15 mouse cellular contexts compared by ENCODE assay signal in the genomic region with DNA sequence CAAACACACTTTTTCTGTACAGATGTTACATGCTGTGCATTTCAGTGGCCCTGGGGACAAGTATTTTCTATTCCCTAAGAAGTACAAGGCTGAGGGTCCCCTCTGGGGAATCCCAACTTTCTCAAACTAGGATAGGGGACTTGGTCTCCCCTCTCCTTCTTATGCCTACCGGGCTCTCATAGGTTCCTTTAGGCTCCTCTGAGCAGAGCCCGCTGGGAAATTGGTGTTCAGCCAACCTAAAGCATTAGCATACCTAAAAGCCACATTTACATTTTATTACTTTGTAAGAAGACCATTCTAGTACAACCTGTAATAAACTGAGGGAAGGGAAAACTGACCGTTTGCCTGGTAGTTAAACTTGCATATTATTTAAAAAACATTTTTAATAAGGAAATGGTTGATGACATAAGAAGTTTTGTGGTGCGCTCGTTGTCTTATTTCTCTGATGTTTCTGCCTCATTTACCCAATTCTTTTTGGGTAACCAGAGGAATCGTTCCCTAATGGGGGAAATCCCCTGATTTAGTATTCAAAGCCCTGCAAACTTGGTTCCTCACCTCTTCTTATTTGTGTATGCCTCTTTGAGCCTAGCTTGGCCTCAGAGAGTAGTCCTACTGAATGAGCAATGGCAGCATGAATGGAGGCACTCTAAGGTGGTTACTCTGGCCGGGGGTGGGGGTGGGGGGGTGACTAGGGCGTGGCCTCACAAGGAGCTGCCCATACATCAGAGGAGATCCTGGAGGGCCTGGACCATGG. TPM values are rescaled to one million over a fixed set of nuclear protein-coding genes. Genes with fewer than 3 reads are reported as not detected.
DNase-seq lines count a peak whose midpoint lies in the region; ATAC-seq and TF ChIP-seq lines count a peak whose summit lies in the region.
"Had no signal": no experiment of that assay in that cellular context is flagged by ENCODE, and none has a peak within 500 bp of the region (broad histone marks: within the 10 kb centered on the region; RNA-seq: fewer than 3 reads in every experiment).

No protein-coding gene starts in this region.

- H3K36me3 ChIP-seq in neural tube, embryonic 11.5 days (ENCODE audit: control insufficient read depth, insufficient read depth, low read length): no peaks in the 10 kb centered on the region
- H3K36me3 ChIP-seq in hindbrain, embryonic 13.5 days: no peaks in the 10 kb centered on the region
- H3K36me3 ChIP-seq in neural tube, embryonic 15.5 days: no peaks in the 10 kb centered on the region
- no peaks in the 10 kb centered on the region for H3K36me3 ChIP-seq in thymus, adult 2 months (ENCODE audit: control insufficient read depth, insufficient read depth, low read length)
- H3K36me3 ChIP-seq: embryonic facial prominence, embryonic 13.5 days had no signal

- H3K9ac ChIP-seq in neural tube, embryonic 11.5 days (ENCODE audit: low read length): no peak overlapping the region
- H3K9ac ChIP-seq in hindbrain, embryonic 13.5 days: no peak overlapping the region
- no peak overlapping the region for H3K9ac ChIP-seq in neural tube, embryonic 15.5 days (replicated peaks)
- H3K9ac ChIP-seq: embryonic facial prominence, embryonic 13.5 days had no signal

- H3K9me3 ChIP-seq in neural tube, embryonic 11.5 days (ENCODE audit: control insufficient read depth, low read length): no peaks in the 10 kb centered on the region
- H3K9me3 ChIP-seq in hindbrain, embryonic 13.5 days: no peaks in the 10 kb centered on the region
- no peaks in the 10 kb centered on the region for H3K9me3 ChIP-seq in neural tube, embryonic 15.5 days (replicated peaks)
- H3K9me3 ChIP-seq: embryonic facial prominence, embryonic 13.5 days had no signal

- no peaks in the 10 kb centered on the region for H3K27me3 ChIP-seq in neural tube, embryonic 11.5 days (ENCODE audit: control insufficient read depth, insufficient read depth, low read length)
- no peaks in the 10 kb centered on the region for H3K27me3 ChIP-seq in hindbrain, embryonic 13.5 days
- no peaks in the 10 kb centered on the region for H3K27me3 ChIP-seq in neural tube, embryonic 15.5 days (replicated peaks)
- no peaks in the 10 kb centered on the region for H3K27me3 ChIP-seq in thymus, adult 2 months (ENCODE audit: control insufficient read depth, insufficient read depth, low read length)
- H3K27me3 ChIP-seq: embryonic facial prominence, embryonic 13.5 days had no signal

- no peak overlapping the region for H3K27ac ChIP-seq in neural tube, embryonic 11.5 days (ENCODE audit: low read depth, low read length)
- H3K27ac ChIP-seq in hindbrain, embryonic 13.5 days: 0 out of 2 replicates have a peak overlapping the region, but pooled peaks have one; percentile 30
- no peak overlapping the region; the same call in 1 of the 2 replicates for H3K27ac ChIP-seq in neural tube, embryonic 15.5 days (replicated peaks)
- H3K27ac ChIP-seq in thymus, adult 2 months (ENCODE audit: control insufficient read depth, insufficient read depth, low read length): no peak overlapping the region
- H3K27ac ChIP-seq: embryonic facial prominence, embryonic 13.5 days had no signal

- no peak overlapping the region for H3K4me2 ChIP-seq in neural tube, embryonic 11.5 days (ENCODE audit: low read depth)
- no peak overlapping the region for H3K4me2 ChIP-seq in hindbrain, embryonic 13.5 days
- no peak overlapping the region for H3K4me2 ChIP-seq in neural tube, embryonic 15.5 days
- H3K4me2 ChIP-seq: embryonic facial prominence, embryonic 13.5 days had no signal

- H3K4me1 ChIP-seq in neural tube, embryonic 11.5 days (ENCODE audit: control insufficient read depth, insufficient read depth, low read length): peaks cover 2% of the 10 kb centered on the region
- 0 out of 2 replicates have a peak, but pooled peaks cover 6% of the 10 kb centered on the region for H3K4me1 ChIP-seq in hindbrain, embryonic 13.5 days (replicated peaks)
- peaks cover 9% of the 10 kb centered on the region; the same call in 1 of the 2 replicates for H3K4me1 ChIP-seq in neural tube, embryonic 15.5 days
- H3K4me1 ChIP-seq in thymus, adult 2 months (replicated peaks; ENCODE audit: control insufficient read depth, insufficient read depth, low read length): 0 out of 2 replicates have a peak, but pooled peaks cover 5% of the 10 kb centered on the region

- no peak overlapping the region for H3K4me3 ChIP-seq in neural tube, embryonic 11.5 days (ENCODE audit: low read depth, low read length)
- no peak overlapping the region for H3K4me3 ChIP-seq in hindbrain, embryonic 13.5 days
- H3K4me3 ChIP-seq in neural tube, embryonic 15.5 days (replicated peaks): no peak overlapping the region
- H3K4me3 ChIP-seq in thymus, adult 2 months (ENCODE audit: control insufficient read depth, insufficient read depth, low read length): no peak overlapping the region
- H3K4me3 ChIP-seq: embryonic facial prominence, embryonic 13.5 days; myocyte had no signal

- no peak for TF ChIP-seq POLR2A in thymus, adult 2 months (IDR thresholded peaks at IDR 0.05; ENCODE audit: control insufficient read depth, extremely low read depth, insufficient read depth, low read length, poor library complexity)

- 19% methylated on average over 8 of the region's 8 CpGs for WGBS in neural tube, embryonic 11.5 days
- 30% methylated on average over 8 of the region's 8 CpGs for WGBS in hindbrain, embryonic 13.5 days
- WGBS in neural tube, embryonic 15.5 days: 16% methylated on average over 8 of the region's 8 CpGs
- WGBS in thymus, adult 2 months: 81% methylated on average over 8 of the region's 8 CpGs

- TF ChIP-seq CTCF in thymus, adult 2 months (IDR thresholded peaks at IDR 0.05; ENCODE audit: borderline replicate concordance, control insufficient read depth, extremely low read depth, insufficient read depth, low read length, poor library complexity): no peak

- ATAC-seq in neural tube, embryonic 11.5 days (ENCODE audit: insufficient read depth, low FRiP score, low TSS enrichment): 0 out of 2 replicates have a peak, but pooled peaks have one; percentile 55
- ATAC-seq in activated CD4-positive, CD25-positive, alpha-beta regulatory T cell, adult 4 months: peak; percentile 75
- ATAC-seq in hindbrain, embryonic 13.5 days (ENCODE audit: low FRiP score): no peak
- ATAC-seq in neural tube, embryonic 15.5 days (ENCODE audit: low FRiP score): peak; percentile 70
- no peak for ATAC-seq in megakaryocyte, adult 5-6 weeks (ENCODE audit: poor library complexity, severe bottlenecking)
- ATAC-seq: intestine, embryonic 16.5 days had no signal

- no peak for DNase-seq in neural tube, embryonic 11.5 days (ENCODE audit: low spot score)
- DNase-seq in neural tube, embryonic 10.5 days (ENCODE audit: extremely low spot score, low spot score): no peak
- no peak for DNase-seq in cerebellum, adult 8-10 months
- no peak for DNase-seq in thymus, adult 2 months
- DNase-seq: adrenal gland, postnatal 14 days; cerebellum, adult 11-12 months; layer of hippocampus, postnatal 36 days; lung, postnatal 36 days had no signal

RNA-seq across cellular contexts. Expression of a gene that starts 42.1 kb away (rescaled TPM):
- 135 and 139 TPM in 2 replicates for polyA plus RNA-seq in neural tube, embryonic 11.5 days (2014; fragmentation: Nextera tagmentation; extraction: Ambion mirVana)
- polyA plus RNA-seq in activated CD4-positive, CD25-positive, alpha-beta regulatory T cell, adult 4 months (2017; shearing (Covaris generic)): 100 to 1,000 TPM; 109 to 180 TPM
- 44.6 and 53.1 TPM in 2 replicates for polyA plus RNA-seq in hindbrain, embryonic 13.5 days (2015; fragmentation: Nextera tagmentation; extraction: Ambion mirVana)
- 33.6 and 54.3 TPM in 2 replicates for polyA plus RNA-seq in neural tube, embryonic 15.5 days (2015; fragmentation: Nextera tagmentation; extraction: Ambion mirVana)
- total RNA-seq in megakaryocyte, adult 5-6 weeks (2015): 15.6 and 21.0 TPM in 2 replicates
- 3.8 and 5.4 TPM in 2 replicates for total RNA-seq in megakaryocyte, adult 5-6 weeks (2017)
- 253 and 297 TPM in 2 replicates for polyA plus RNA-seq in thymus, adult 2 months (2012; rRNA removed)

Comparison
In these comparisons a context has a peak if more than half of its experiments do, and no peak if none do; other contexts are left out.
1. ATAC-seq: peak in neural tube, embryonic 11.5 days (single experiment), activated CD4-positive, CD25-positive, alpha-beta regulatory T cell, adult 4 months (single experiment) and neural tube, embryonic 15.5 days (single experiment); none in hindbrain, embryonic 13.5 days (single experiment) and megakaryocyte, adult 5-6 weeks (single experiment).